Mouse (Mus musculus) limb, embryonic 11.5 days (tissue): ENCODE measurements at regions not wholly inside any gene's neighbourhood (a gene's known extent, or its start where the extent isn't known, plus 50 kb on each side); places are given as distances from the start of the nearest gene placed in this dataset.

ENCODE experiments used
- ATAC-seq: fragments of 200-750 bp; cut with Nextera tagmentation; 2 replicates; pipeline ENCODE4 v1.8.0; 2017; ENCODE audit warnings: low read depth; ENCODE audit not compliant: insufficient number of reproducible peaks, low FRiP score, low TSS enrichment
- DNase-seq: peaks from one replicate; pipeline ENCODE4 v3.0.0-alpha.2; 2015; ENCODE audit warnings: low spot score
- H3K27ac ChIP-seq: fragments of 300-500 bp; sonication (generic); replicated peaks from 2 replicates; pipeline ENCODE4 v1.5.1; 2014; ENCODE audit warnings: low read depth, mild to moderate bottlenecking, low read length
- H3K27me3 ChIP-seq: fragments of 300-500 bp; sonication (generic); 2 replicates; pipeline ENCODE4 v1.6.1; 2014; ENCODE audit warnings: mild to moderate bottlenecking, low read length, mixed read lengths; ENCODE audit not compliant: control insufficient read depth, insufficient read depth
- H3K36me3 ChIP-seq: fragments of 300-500 bp; sonication (generic); 2 replicates; pipeline ENCODE4 v1.6.1; 2014; ENCODE audit warnings: mild to moderate bottlenecking, low read length, moderate library complexity, mixed read lengths; ENCODE audit not compliant: control insufficient read depth, insufficient read depth
- H3K4me1 ChIP-seq: fragments of 300-500 bp; sonication (generic); 2 replicates; pipeline ENCODE4 v1.6.1; 2014; ENCODE audit warnings: low read length, mixed read lengths; ENCODE audit not compliant: control insufficient read depth, insufficient read depth
- H3K4me2 ChIP-seq: fragments of 300-500 bp; sonication (generic); 2 replicates; pipeline ENCODE4 v1.6.1; 2014; ENCODE audit warnings: low read depth, mild to moderate bottlenecking, moderate library complexity; ENCODE audit not compliant: severe bottlenecking
- H3K4me3 ChIP-seq: fragments of 300-500 bp; sonication (generic); 2 replicates; pipeline ENCODE4 v1.5.1; 2014; ENCODE audit warnings: low read depth, low read length
- H3K9ac ChIP-seq: fragments of 300-500 bp; sonication (generic); 2 replicates; pipeline ENCODE4 v1.6.1; 2014; ENCODE audit warnings: mild to moderate bottlenecking, low read length
- H3K9me3 ChIP-seq: fragments of 300-500 bp; sonication (generic); 2 replicates; pipeline ENCODE4 v1.6.1; 2016; ENCODE audit warnings: low read length; ENCODE audit not compliant: control insufficient read depth
- WGBS: fragments of 180-500 bp; shearing (Covaris S2); extraction: QIAGEN DNeasy Blood & Tissue Kit; methylation state at CpG from one replicate; pipeline ENCODE4 v1.1.7; 2014; 5-methylcytosine and 5-hydroxymethylcytosine counted together

- H3K4me2 ChIP-seq: no peak overlapping the region
- no peak overlapping the region for H3K9ac ChIP-seq
- no peaks in the 10 kb centered on the region for H3K36me3 ChIP-seq
- WGBS: 88% methylated on average over 3 of the region's 3 CpGs
- no peak for DNase-seq
- no peaks in the 10 kb centered on the region for H3K27me3 ChIP-seq
- no peaks in the 10 kb centered on the region for H3K9me3 ChIP-seq
- H3K27ac ChIP-seq: no peak overlapping the region; the same call in 1 of the 2 replicates
- no peaks in the 10 kb centered on the region for H3K4me1 ChIP-seq
- no peak overlapping the region for H3K4me3 ChIP-seq
- ATAC-seq: no peak
Observed at GRCm38 (mm10) chr3:81760383-81760782, 172.0 kb upstream of the Ctso start.

GRCm38 (mm10) chr3:81760914-81761313 lies 171.5 kb upstream of the Ctso start:
- WGBS: 10% methylated on average over 2 of the region's 2 CpGs
- H3K4me2 ChIP-seq: no peak overlapping the region
- H3K27ac ChIP-seq: no peak overlapping the region; the same call in 1 of the 2 replicates
- no peaks in the 10 kb centered on the region for H3K4me1 ChIP-seq
- DNase-seq: peak; percentile 73
- peak; percentile 88 for ATAC-seq
- no peak overlapping the region for H3K4me3 ChIP-seq
- H3K36me3 ChIP-seq: no peaks in the 10 kb centered on the region
- H3K9me3 ChIP-seq: no peaks in the 10 kb centered on the region
- no peaks in the 10 kb centered on the region for H3K27me3 ChIP-seq
- H3K9ac ChIP-seq: no peak overlapping the region

GRCm38 (mm10) chr3:81771812-81772211 lies 160.6 kb upstream of the Ctso start:
- ATAC-seq: no peak

GRCm38 (mm10) chr3:81773012-81773411 lies 159.4 kb upstream of the Ctso start:
- Histone ChIP-seq H3K27ac (no peak overlapping the region), H3K4me3 (no peak overlapping the region), H3K36me3 (no peaks in the 10 kb centered on the region), H3K4me2 (no peak overlapping the region), H3K9me3 (no peaks in the 10 kb centered on the region), H3K27me3 (no peaks in the 10 kb centered on the region), H3K4me1 (no peaks in the 10 kb centered on the region), H3K9ac (no peak overlapping the region)
- no peak for ATAC-seq
- no peak for DNase-seq

More at GRCm38 (mm10) chr3:81771812-81772211, 160.6 kb upstream of the Ctso start:
- Histone ChIP-seq H3K9me3 (no peaks in the 10 kb centered on the region), H3K9ac (no peak overlapping the region), H3K4me1 (no peaks in the 10 kb centered on the region), H3K36me3 (no peaks in the 10 kb centered on the region), H3K27ac (no peak overlapping the region), H3K4me2 (no peak overlapping the region), H3K4me3 (no peak overlapping the region), H3K27me3 (no peaks in the 10 kb centered on the region)
- no peak for DNase-seq
- WGBS: 76% methylated on average over 3 of the region's 3 CpGs

- H3K9me3 ChIP-seq: no peaks in the 10 kb centered on the region
- no peak overlapping the region for H3K4me3 ChIP-seq
- no peak overlapping the region for H3K4me2 ChIP-seq
- H3K27me3 ChIP-seq: no peaks in the 10 kb centered on the region
- peaks cover 7% of the 10 kb centered on the region; the same call in 1 of the 2 replicates for H3K4me1 ChIP-seq
- H3K9ac ChIP-seq: no peak overlapping the region
- 92% methylated on average over 9 of the region's 9 CpGs for WGBS
- no peaks in the 10 kb centered on the region for H3K36me3 ChIP-seq
- ATAC-seq (no peak), DNase-seq (no peak)
- no peak overlapping the region for H3K27ac ChIP-seq
Observed at GRCm38 (mm10) chr3:81782081-81782480, 150.3 kb upstream of the Ctso start.

DNA sequence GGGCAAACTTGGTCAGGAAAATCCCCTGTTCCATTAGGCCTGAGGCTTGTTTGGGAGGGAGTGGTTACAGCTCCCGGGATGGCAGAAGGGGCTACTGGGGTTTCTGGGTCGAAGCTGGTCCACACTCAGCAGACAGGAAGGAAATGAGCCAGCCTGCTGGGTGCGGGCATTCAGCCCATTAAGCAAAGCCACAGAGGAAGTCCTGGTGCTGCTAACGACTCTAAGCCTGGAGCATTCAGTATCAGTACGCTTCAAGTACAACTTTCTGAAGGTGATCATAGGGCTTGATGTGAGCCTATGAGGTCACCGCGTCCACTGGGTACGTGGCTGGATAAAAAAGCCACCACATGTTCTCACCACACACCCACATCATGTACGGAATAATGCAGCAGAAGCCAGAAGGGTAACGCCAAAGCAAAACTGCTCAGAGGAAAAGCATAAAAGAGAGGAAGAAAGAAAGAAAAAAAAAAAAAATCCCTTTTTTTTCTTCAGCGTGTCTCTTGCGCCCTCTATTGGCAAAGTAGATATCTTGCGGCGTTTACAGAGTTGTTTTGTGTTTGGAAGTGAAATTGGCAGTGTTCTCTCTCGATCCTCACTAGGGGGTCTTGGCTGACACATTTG lies 149.4 kb upstream of the Ctso start:
- H3K4me3 ChIP-seq: peak overlapping the region; percentile 12; the same call in 1 of the 2 replicates
- no peaks in the 10 kb centered on the region for H3K27me3 ChIP-seq
- H3K9me3 ChIP-seq: no peaks in the 10 kb centered on the region
- peak overlapping the region; percentile 73 for H3K27ac ChIP-seq
- peak; percentile 84 for ATAC-seq
- peak overlapping the region; percentile 41 for H3K4me2 ChIP-seq
- peaks cover 7% of the 10 kb centered on the region; the same call in 1 of the 2 replicates for H3K4me1 ChIP-seq
- no peaks in the 10 kb centered on the region for H3K36me3 ChIP-seq
- 6% methylated on average over 15 of the region's 15 CpGs for WGBS
- peak overlapping the region; percentile 47 for H3K9ac ChIP-seq
- DNase-seq: peak; percentile 67

DNA sequence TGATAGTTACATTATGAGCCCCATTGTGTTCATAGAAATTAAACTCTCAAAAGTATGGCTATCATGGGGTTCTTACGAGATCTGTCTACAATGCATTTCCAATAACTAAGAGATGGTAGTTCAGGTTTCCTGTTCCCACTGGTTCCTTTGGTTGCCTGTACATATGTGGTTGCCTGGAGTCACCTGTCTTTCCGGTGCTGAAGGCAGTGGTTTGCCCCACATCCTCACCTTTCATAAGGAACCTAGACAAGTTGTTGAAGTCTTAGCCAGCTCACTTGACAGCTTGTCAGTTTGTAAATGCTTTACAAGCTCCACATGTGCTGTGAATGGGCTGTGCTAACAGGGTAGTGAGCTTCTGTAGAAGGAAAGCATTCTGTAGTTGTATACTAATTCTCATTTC lies 143.5 kb upstream of the Ctso start:
- Histone ChIP-seq H3K4me2 (no peak overlapping the region), H3K9ac (no peak overlapping the region), H3K9me3 (no peaks in the 10 kb centered on the region), H3K4me3 (no peak overlapping the region), H3K27ac (no peak overlapping the region), H3K4me1 (no peaks in the 10 kb centered on the region), H3K27me3 (no peaks in the 10 kb centered on the region), H3K36me3 (no peaks in the 10 kb centered on the region)
- no peak for ATAC-seq
- no peak for DNase-seq
- WGBS: 90% methylated on average over 2 of the region's 2 CpGs

- Histone ChIP-seq H3K4me1 (no peaks in the 10 kb centered on the region), H3K9me3 (no peaks in the 10 kb centered on the region), H3K27ac (no peak overlapping the region), H3K4me2 (no peak overlapping the region), H3K4me3 (no peak overlapping the region), H3K9ac (no peak overlapping the region), H3K27me3 (no peaks in the 10 kb centered on the region), H3K36me3 (no peaks in the 10 kb centered on the region)
- 92% methylated on average over 6 of the region's 6 CpGs for WGBS
- DNase-seq (no peak), ATAC-seq (no peak)
Observed at GRCm38 (mm10) chr3:81789664-81790063, 142.7 kb upstream of the Ctso start.

DNA sequence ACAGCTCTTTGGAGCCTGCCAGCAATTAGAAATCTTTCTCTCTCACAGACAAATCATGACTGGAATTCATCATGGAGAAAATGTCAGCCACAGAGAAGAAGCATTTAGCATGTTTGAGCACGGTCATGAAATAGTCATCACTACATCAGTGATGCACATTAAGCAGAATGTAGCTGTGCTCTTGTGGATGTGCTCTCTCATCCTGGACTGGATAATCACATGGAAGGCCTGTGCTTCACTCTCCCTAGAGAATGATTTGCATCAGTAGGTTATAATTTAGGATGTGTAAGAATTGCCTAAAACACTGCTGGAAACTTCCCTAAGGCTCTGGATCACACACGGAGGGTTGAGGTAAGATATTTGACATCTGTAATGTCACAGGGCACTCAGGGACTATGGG lies 130.3 kb upstream of the Ctso start:
- H3K4me1 ChIP-seq: 0 out of 2 replicates have a peak, but pooled peaks cover 6% of the 10 kb centered on the region
- H3K36me3 ChIP-seq: no peaks in the 10 kb centered on the region
- WGBS: 70% methylated on average over 2 of the region's 2 CpGs

More for the DNA sequence above, 130.3 kb upstream of the Ctso start:
- H3K9me3 ChIP-seq: no peaks in the 10 kb centered on the region
- H3K4me3 ChIP-seq: no peak overlapping the region
- no peaks in the 10 kb centered on the region for H3K27me3 ChIP-seq
- H3K27ac ChIP-seq: no peak overlapping the region
- no peak for ATAC-seq
- no peak overlapping the region for H3K9ac ChIP-seq
- no peak for DNase-seq
- H3K4me2 ChIP-seq: no peak overlapping the region
